Mouse (Mus musculus) embryonic fibroblast, embryonic 13.5 days (primary cell): ENCODE results near the gene Babam1.

ENCODE experiments used
- CTCF ChIP-seq: IDR thresholded peaks from 2 replicates; pipeline ENCODE4 v1.5.1; 2011; ENCODE audit warnings: mild to moderate bottlenecking, control low read depth, low read length, moderate library complexity, borderline replicate concordance; ENCODE audit not compliant: insufficient read depth
- POLR2A ChIP-seq: IDR thresholded peaks from 2 replicates; pipeline ENCODE4 v1.6.1; 2011; ENCODE audit warnings: low read depth, mild to moderate bottlenecking, control low read depth, low read length, moderate library complexity

GRCm38 (mm10) chr8:71392871-71393270 lies 3.8 kb upstream of the Babam1 start:
- no peak for TF ChIP-seq CTCF
- no peak for TF ChIP-seq POLR2A
